Comparison of ENCODE assay signal across 11 mouse cellular contexts in the genomic region with DNA sequence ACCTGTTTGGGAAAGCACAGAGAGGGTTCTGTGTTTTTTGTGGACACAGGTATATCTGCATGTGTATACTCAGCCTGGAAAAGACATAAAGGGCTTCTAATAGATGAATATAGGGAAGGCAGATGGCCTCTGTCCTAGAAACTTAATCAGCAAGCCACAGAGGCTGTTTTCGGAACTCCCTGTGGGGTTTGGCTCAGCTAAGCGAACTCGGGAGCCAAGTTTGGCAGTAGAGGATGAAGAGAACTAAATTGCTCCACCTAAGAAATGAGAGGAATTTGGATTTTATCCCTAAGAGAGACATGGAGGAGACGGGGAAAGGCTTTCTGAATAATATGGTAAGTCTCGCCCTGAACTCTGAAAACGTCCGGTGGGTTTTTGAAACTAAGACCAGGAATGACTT. TPM values are rescaled to one million over a fixed set of nuclear protein-coding genes. Genes with fewer than 3 reads are reported as not detected.
DNase-seq lines count a peak whose midpoint lies in the region; ATAC-seq lines count a peak whose summit lies in the region.
"Had no signal": no experiment of that assay in that cellular context is flagged by ENCODE, and none has a peak within 500 bp of the region (broad histone marks: within the 10 kb centered on the region; RNA-seq: fewer than 3 reads in every experiment).

No protein-coding gene starts in this region.

- no peak overlapping the region for H3K4me2 ChIP-seq in heart, embryonic 13.5 days
- H3K4me2 ChIP-seq: kidney, embryonic 15.5 days; midbrain, embryonic 12.5 days had no signal

- peak; percentile 53; the same call in 1 of the 2 replicates for ATAC-seq in frontal cortex, adult (ENCODE audit: low TSS enrichment)
- no peak for ATAC-seq in heart, embryonic 13.5 days (ENCODE audit: extremely low read depth, insufficient number of reproducible peaks, low FRiP score, low TSS enrichment)
- ATAC-seq: CD4-positive, CD25-positive, alpha-beta regulatory T cell, adult 4 months had no signal

- DNase-seq in frontal cortex, postnatal 14 days (ENCODE audit: low spot score in 2 of 2), result no peak
- DNase-seq in 3T3-L1 (ENCODE audit: low read depth, low spot score) (peak; percentile 49), MN1 (ENCODE audit: low spot score) (no peak)
- DNase-seq in cerebellum, adult 8-10 months, result peak; percentile 70
- no peak for DNase-seq in ovary, postnatal 36 days (ENCODE audit: low spot score)
- DNase-seq in thymus, postnatal 0 days (ENCODE audit: low spot score), result no peak

- H3K27ac ChIP-seq in heart, embryonic 13.5 days (replicated peaks), result 0 out of 2 replicates have a peak overlapping the region, but pooled peaks have one; percentile 32
- H3K27ac ChIP-seq: kidney, embryonic 15.5 days; midbrain, embryonic 12.5 days had no signal

- WGBS in heart, embryonic 13.5 days, result 70% methylated on average over 7 of the region's 7 CpGs

- peaks cover 20% of the 10 kb centered on the region for H3K4me1 ChIP-seq in heart, embryonic 13.5 days

- no peaks in the 10 kb centered on the region for H3K9me3 ChIP-seq in heart, embryonic 13.5 days
- H3K9me3 ChIP-seq: kidney, embryonic 15.5 days; midbrain, embryonic 12.5 days had no signal

- no peaks in the 10 kb centered on the region for H3K27me3 ChIP-seq in heart, embryonic 13.5 days (replicated peaks)
- H3K27me3 ChIP-seq: kidney, embryonic 15.5 days; midbrain, embryonic 12.5 days had no signal

- H3K36me3 ChIP-seq in heart, embryonic 13.5 days, result no peaks in the 10 kb centered on the region
- H3K36me3 ChIP-seq: kidney, embryonic 15.5 days; midbrain, embryonic 12.5 days had no signal

- no peak overlapping the region for H3K9ac ChIP-seq in heart, embryonic 13.5 days
- H3K9ac ChIP-seq: kidney, embryonic 15.5 days; midbrain, embryonic 12.5 days had no signal

- H3K4me3 ChIP-seq in heart, embryonic 13.5 days, result no peak overlapping the region
- H3K4me3 ChIP-seq: kidney, embryonic 15.5 days; midbrain, embryonic 12.5 days had no signal

RNA-seq across cellular contexts. Expression of gene Prelp, which starts 56.0 kb away (rescaled TPM):
- polyA plus RNA-seq in heart, embryonic 13.5 days (2015; fragmentation: Nextera tagmentation; extraction: Ambion mirVana), result 2.8 and 3.1 TPM in 2 replicates
- polyA plus RNA-seq in thymus, postnatal 0 days (2015; fragmentation: Nextera tagmentation; extraction: Ambion mirVana), result 1.1 and 1.6 TPM in 2 replicates
- polyA plus RNA-seq: CD4-positive, CD25-positive, alpha-beta regulatory T cell, adult 4 months had no signal

RNA-seq across cellular contexts. Expression of gene Fmod, which starts 59.8 kb away (rescaled TPM):
- polyA plus RNA-seq in heart, embryonic 13.5 days (2015; fragmentation: Nextera tagmentation; extraction: Ambion mirVana), result 22.8 and 26.3 TPM in 2 replicates
- 0.32 and 0.40 TPM in 2 replicates for polyA plus RNA-seq in thymus, postnatal 0 days (2015; fragmentation: Nextera tagmentation; extraction: Ambion mirVana)
- polyA plus RNA-seq: CD4-positive, CD25-positive, alpha-beta regulatory T cell, adult 4 months had no signal

Comparison
In these comparisons a context has a peak if more than half of its experiments do, and no peak if none do; other contexts are left out.
1. DNase-seq: peak in 3T3-L1 (single experiment) and cerebellum, adult 8-10 months (single experiment); none in frontal cortex, postnatal 14 days (0 of 2), ovary, postnatal 36 days (single experiment), MN1 (single experiment) and thymus, postnatal 0 days (single experiment).
2. RNA of gene Fmod, which starts 59.8 kb away (polyA plus RNA-seq): 22.8 to 26.3 TPM in heart, embryonic 13.5 days; 0.32 to 0.40 TPM in thymus, postnatal 0 days; every median in the first group is over 10 times any median in the second.